Mouse (Mus musculus) kidney, postnatal 25 days (tissue): ENCODE measurements around the gene Aldoc.
"Not testable (repeated sequence)": the region's sequence is repeated elsewhere in the genome, so short reads cannot be mapped to it uniquely, and the experiment has no call there.

Experiments
- DNase-seq, 2 experiments: peaks; one replicate each; pipeline ENCODE4 v3.0.0; 2021; ENCODE audit warnings: mixed read lengths in 2 of 2

The Aldoc gene

GRCm38 (mm10) chr11:78322860-78323259 is at the start of gene Aldoc:
Gene Aldoc (plus strand): TSS chr11:78322968.
- DNase-seq = peak; percentile 92 to 97

DNA sequence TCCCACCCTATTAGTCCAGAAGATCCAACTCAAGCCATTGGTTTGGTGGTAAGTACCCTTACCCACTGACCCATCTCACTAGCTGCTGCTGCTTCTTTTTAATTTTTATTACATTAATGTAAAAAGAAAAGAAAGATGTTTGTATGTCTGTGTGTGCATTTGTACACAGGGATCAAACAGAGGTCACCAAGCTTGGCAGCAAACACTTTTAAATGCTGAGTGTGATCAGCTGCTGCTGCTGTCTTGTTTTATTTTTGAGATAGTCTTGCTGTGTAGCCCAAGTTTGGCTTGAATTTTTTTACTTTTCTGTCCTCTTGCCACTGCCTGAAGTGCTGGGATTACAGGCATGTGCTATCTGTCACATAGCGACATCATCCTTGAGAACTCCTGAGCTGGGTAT is 47.2 kb upstream of the Aldoc start:
- DNase-seq = no peak

- not testable (repeated sequence) for DNase-seq
These were observed 46.6 kb upstream of the Aldoc start for GRCm38 (mm10) chr11:78276169-78276568.

DNA sequence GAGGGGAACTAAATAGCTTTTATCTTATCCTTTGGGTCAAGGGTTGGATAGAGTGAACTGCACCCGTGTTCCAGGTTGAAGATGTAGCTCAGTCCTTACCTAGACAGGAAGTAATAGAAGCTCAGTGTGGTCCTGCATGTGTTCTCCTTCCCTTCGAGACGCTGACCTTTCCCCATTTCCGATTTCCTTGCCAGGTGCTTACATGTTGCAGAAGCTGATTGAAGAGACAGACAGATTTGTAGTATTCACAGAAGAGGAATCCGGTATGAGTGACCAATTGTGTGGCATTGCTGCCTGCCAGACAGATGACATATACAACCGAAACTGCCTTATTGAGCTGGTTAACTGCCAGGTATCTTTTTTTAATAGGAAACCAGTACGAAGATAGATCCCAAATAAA is 43.9 kb upstream of the Aldoc start:
- DNase-seq = no peak

- DNase-seq = no peak
These were observed 43.2 kb upstream of the Aldoc start for GRCm38 (mm10) chr11:78279586-78279985.

- DNase-seq = no peak
These were observed 33.5 kb upstream of the Aldoc start for GRCm38 (mm10) chr11:78289146-78289763.

DNA sequence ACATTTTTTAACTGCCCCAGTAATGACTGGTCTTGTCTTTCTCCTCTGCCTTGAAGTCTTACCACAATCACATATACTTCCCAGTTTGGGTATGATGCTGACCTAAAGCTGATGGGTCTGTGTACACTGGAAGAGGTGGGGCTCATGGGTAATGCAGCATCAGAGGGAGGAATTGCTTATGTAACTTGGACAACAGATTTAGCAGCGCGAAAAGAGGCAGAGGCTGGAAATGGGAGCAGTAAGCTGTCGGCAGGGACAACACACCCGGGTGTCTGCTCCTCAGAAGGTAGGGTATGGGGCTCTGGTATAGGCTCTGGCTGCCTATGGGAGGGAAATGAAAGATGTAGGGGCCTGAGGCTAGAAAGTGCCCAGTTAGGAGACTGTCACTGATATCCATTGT is 32.1 kb upstream of the Aldoc start, which contains the start of gene BC030499:
Gene BC030499 (plus strand): TSS at position 188 of the 400 bp plus-strand sequence.
- no peak for DNase-seq

DNA sequence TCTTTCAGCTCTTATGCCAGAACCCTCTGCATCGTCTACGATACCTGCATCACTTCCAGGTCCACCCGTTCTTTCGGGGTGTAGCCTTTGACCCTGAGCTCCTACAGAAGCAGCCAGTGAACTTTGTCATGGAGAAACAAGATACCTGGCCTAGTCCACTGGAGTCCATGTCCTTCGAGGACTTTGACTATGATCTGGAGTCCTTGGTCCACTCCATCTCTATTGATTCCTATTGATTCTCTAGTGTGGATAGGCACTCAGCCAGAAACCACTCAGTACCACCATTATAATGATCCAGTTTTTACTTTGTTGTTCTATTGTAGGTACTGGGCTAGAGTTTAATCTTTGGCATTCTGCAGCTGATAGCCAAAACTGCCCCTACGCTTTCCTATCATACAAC is 28.2 kb upstream of the Aldoc start:
- no peak for DNase-seq

- DNase-seq = no peak
These were observed 21.9 kb upstream of the Aldoc start for GRCm38 (mm10) chr11:78300917-78301316.

- peak; percentile 91 to 93 for DNase-seq
These were observed 21.2 kb upstream of the Aldoc start, which contains the start of gene Spag5 for GRCm38 (mm10) chr11:78301357-78302084. Gene Spag5 (plus strand): TSS chr11:78301529.

DNA sequence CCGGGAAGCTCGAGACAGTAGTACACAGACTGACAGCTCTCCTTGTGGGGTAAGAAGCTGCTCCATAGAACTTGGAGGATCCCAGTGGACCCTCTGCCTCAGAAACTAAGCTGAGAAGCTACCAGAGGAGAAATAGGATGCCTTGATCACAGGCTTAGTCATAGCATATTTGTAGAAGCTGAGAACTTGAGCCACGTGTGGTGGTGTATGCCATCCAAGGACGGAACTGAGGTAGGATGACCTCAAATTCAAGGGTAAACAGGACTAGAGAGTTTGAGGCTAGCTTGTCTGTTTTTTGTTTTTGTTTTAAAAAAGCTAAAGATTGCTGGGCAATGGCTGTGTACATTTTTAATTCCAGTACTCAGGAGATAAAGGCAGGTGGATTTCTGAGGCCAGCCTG is 17.5 kb upstream of the Aldoc start:
- no peak for DNase-seq

DNA sequence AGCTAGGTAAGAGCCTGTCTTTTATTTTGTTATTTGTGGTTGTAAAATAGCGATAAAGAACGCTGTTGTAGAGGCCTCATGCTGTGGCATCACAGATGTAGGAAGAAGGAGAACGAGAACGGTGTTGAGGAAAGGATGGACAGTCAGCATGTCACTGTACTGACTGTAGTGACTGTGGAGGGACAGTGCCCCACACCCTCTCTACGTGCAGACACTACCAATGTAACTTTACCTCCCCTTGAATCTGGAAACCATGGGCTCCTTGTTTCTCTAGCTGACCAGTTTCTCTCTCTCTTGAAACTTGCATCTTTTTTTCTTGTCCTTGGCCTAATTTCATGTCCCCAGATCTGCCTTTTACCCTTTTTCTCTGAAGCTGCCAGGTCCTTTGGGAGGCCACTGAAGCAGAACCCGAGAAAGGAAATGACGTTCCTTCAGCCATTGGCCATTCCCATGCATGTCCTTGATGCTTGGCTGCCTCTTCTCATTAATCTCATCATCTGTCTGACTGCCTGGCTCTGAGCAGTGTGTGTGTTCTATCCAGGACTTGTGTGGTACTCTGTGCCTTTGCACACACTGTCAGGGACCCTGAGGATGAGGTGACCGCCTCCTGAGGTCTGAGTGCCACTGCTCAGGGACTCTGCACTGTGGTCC is 11.8 kb upstream of the Aldoc start:
- DNase-seq = peak in 1 of 2 experiments; percentile 19

DNA sequence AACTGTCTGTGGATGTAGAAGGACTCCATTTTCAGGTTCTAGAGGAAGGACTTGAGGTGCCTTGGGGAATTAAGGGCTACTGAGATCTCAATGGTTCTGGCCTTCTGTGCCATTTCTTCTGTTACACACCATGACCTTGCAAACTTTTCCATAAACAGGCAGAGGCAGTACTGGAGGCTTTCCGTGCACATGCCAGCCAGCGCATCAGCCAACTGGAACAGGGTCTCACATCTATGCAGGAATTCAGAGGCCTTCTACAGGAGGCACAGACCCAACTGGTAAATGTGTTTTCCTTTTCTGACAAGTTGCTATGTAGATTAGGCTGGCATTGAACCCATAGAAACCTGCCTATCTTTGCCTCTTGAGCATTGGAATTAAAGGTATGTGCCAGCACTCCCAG is 9.1 kb upstream of the Aldoc start:
- DNase-seq = no peak

GRCm38 (mm10) chr11:78318411-78318810 is 4.4 kb upstream of the Aldoc start:
- no peak for DNase-seq

DNA sequence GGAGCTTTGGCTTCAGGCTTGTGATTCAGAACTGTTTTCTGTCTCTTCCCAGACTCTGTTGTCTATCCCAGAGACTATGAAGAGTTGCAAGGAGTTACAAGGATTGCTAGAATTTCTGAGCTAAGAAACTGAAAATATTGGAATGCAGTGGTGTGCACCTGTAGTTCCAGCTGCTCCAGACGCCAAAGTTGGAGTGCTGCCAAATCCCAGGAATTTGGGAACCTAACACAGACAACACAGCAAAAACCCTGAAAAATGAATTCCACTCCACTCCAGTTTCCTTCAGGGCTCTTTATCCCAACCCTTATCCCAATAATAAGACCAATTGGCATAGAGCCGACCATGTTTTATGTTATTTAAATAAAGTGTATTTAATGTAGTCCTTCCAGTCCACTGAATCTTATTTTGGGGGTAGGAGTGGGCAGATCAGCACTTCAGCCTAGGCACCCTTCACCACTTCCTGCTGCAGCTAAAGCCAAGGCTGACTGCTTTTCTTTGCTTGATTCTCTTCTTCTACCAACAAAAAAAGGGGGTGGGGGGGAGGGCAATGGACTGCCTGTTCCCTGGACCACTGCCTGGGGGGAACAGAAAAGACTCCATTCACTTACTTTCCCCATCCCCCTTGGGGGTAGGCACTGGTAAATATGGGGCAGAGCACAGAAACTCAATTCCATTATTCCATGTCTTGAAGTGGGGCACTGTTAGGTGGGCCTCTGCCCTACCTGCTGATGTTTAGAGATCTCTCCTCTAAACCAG is 514 bp upstream of the Aldoc start:
- peak; percentile 16 to 30 for DNase-seq

DNA sequence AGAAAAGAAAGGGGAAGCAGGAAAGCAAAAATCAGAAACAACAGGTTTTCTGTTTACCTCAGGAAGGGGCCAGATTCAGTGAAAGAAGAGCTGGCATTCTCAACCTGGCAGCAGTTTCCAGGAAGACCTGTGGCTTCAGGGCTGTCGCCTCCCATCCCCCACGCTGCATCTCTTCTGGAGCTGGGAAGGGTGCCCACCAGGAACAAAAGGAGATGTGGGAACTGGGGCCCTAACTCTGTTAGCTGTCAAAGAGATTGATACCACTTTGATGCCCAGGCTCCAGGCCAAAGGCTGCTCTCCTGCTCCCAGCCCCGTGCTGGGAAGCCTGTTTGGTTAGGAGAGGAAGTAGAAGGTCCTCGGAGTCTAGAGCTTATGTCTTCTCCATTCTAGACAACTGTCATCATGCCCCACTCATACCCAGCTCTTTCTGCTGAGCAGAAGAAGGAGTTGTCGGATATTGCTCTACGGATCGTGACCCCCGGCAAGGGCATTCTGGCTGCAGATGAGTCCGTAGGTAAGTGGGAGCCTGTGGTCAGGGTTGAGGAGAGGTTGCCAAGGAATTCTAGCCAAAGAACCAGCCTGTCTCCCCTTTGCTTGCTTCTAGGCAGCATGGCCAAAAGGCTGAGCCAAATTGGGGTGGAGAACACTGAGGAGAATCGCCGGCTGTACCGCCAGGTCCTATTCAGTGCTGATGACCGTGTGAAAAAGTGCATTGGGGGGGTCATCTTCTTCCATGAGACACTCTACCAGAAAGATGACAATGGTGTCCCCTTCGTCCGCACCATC is 1.4 kb downstream of the Aldoc start:
- DNase-seq = peak in 1 of 2 experiments; percentile 28

DNA sequence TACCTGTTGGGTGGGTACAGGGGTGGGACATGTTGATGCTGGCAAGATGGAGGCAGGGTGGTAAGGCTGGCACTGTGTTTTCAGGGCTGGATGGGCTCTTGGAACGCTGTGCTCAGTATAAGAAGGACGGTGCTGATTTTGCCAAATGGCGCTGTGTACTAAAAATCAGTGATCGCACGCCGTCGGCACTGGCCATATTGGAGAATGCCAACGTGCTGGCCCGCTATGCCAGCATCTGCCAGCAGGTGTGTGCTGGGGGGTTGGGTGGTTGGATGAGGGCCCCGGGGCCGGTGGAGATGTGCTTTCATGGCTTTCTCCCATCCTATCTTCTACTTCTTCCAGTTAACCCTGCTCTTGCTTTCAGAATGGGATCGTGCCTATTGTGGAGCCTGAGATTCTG is 2.2 kb downstream of the Aldoc start:
- DNase-seq = peak in 1 of 2 experiments; percentile 36

DNA sequence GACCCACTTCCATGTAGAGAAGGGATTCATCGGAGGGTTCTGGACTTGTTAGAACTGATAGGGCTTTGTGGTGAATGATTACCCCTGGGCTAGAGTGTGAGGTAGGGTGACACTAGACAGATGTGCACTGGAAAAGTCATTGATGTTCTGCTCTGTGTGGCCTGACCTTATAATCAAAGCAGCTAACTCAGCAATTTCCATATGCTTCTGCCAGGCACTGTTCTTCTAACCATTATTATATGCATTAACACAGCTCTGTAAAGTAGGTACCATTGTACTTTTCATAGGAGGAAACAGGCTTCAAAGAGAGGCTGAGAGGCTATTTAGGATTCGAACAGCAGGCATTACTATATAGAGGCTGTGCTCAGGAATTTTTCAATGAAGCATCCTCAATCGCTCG is 4.4 kb downstream of the Aldoc start:
- no peak for DNase-seq

GRCm38 (mm10) chr11:78327634-78328511 is 5.1 kb downstream of the Aldoc start, which contains the start of gene Pigs:
Gene Pigs (plus strand): TSS chr11:78328415.
- peak; percentile 99 for DNase-seq

DNA sequence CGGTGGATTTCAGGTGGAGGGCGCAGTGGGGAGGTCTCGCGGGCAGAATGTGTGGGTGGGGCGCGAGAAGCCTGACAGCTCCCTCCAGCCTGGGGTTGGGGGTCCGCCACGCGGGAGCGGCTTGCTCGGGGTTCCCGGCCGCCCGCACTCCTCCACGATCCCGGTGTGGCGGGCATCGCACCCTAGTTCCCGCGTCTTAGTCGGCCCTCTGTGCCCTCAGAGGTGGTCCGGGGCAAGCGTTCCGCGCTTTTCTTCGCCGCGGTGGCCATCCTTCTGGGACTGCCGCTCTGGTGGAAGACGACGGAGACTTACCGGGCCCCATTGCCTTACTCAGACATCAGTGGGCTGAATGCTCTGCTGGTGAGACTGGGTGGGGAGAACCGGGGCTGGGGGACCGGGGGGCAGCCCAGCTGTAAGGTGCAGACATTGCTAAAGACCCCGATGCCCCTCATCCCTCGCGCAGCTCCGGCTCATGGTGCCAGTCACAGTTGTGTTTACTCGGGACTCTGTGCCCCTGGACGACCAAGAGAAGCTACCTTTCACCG is 5.8 kb downstream of the Aldoc start:
- DNase-seq = peak; percentile 20 to 39

DNA sequence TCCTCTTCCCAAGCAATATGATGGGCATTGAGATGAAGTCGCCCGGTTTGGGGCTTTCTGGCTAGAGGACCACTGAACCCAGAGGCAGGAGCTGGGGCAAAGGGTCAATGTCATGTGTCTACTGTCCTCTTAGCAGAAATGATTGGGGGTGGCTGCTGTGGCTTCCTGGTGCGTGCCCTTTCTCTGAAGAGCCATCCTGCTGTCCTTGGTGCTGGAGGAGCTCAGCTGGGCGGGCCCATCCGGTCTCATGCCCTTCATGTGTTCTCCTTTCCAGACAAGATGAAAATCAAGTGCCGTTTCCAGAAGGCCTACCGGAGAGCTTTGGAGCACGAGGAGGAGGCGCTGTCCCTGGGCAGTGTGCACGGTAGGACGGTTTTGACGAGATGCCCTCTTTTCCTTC is 9.9 kb downstream of the Aldoc start:
- DNase-seq = no peak
